Mouse (Mus musculus): Measurements from ENCODE around the gene Kif16b.
A peak's percentile ranks its signal among the peaks of the same experiment; 100 is the strongest.

Gene Kif16b

DNA sequence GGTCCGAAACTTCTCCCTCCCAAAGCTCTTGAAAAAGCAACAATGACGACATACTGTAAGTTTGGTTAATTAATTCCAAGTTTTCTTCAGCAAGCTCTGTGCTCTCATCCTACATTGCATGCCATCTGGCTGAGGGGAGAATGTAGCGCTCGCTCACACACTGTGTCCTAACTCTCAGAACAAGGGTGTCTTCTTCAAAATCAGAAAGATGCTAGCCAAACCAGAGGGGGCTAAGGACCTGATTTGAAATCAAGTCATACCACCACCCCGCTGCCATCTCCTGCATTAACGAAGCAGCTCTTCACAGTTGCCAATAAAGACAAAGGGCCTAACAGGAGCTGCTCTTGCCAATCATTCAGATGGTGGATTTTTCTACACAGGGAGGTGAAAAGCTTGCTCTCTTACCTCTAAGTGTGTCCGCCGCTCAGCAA lies 253.3 kb downstream of the Kif16b start:
- peak; percentile 69 to 74 for DNase-seq (ENCODE audit: low spot score in 2 of 2)

DNA sequence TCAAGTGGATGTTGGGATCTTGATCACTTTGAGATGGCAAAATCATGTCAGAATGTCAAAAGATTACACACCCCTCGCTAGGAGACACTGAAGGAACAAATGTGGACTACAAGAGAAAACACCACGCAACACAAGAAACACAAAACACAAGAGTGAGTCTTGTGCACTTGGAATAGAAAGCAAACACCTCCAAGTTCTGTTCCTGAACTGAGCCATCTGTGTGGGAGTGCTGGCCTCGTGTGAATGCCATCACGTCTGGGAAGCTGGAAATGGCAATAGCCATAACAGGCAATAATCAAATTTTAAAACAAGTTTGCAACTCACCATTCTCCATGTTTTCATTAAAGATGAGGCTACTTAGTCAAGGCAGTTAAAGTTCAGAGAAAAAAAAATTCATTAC lies 254.5 kb downstream of the Kif16b start:
- no peak for DNase-seq (ENCODE audit: low spot score in 2 of 2)

- no peak for DNase-seq (ENCODE audit: low spot score in 2 of 2)
Measured at GRCm38 (mm10) chr2:142641766-142642165, 259.6 kb downstream of the Kif16b start.

GRCm38 (mm10) chr2:142635606-142636304 lies 265.6 kb downstream of the Kif16b start:
- no peak for DNase-seq (ENCODE audit: low spot score in 2 of 2)

DNA sequence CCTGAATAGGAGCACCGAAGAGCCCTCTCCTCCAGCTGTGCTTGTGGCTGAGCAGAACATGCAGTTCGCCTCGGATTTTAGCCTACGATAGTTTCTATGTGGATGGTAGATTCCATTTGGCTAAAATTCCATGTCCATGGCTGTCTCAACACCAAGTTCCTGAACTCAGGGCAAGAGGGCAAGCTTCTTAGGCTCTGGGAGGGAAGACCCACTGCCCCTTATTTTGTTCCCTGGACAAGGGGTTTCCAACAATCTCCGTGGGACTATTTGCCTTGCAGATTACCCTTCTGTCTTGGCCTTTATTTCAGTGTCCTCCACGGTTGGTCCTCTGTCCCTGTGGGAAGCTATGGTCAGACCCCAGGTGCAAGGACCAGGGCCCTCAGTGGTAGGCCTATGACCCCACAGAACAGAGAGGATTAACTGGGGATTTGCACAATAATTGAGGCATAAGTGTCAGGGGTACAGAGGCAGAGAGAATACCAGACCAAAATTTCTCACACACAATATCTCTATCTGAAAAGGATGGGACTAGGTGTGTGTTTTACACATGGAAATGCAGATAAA lies 267.3 kb downstream of the Kif16b start:
- DNase-seq (ENCODE audit: low spot score in 2 of 2) = no peak

GRCm38 (mm10) chr2:142629523-142630312 lies 271.6 kb downstream of the Kif16b start:
- no peak for DNase-seq (ENCODE audit: low spot score in 2 of 2)

DNA sequence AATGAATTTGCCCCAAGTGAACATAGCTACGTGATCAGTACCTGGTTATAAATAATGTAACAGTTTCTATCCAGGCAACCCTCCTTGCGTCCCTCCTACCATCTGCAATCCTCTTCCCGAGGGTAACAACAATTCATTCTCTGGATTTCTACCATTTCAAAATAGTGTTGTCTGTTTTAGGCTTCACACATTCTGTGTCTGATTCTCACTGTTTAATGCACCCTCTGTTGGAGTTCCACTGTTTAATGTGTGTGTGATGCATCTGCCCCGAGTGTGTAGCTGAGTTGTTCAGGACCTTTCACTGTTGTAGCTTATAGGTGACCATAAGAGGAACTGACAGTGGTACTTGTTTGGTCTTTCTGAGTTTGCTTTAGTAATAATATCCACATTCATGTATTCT lies 275.6 kb downstream of the Kif16b start:
- DNase-seq (ENCODE audit: low spot score in 2 of 2) = no peak

DNA sequence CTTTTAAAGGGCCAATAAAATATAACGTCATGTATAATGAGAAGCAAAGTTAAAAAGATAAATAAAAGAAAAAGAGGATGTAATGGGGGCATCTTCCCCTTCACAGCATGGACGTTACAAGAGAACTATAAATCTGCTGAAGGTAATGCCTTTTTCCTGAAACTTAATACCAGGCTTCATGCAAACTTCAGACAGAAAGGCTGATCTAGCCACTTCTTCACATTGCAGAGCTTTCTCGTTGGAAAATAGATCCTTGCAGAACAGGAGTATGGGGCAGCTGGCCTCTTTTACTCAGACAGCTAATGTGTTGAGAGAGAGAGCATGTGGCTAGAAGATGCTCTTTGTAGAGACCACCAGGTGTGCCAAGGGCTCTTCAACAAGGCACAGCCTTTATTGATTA lies 276.2 kb downstream of the Kif16b start:
- DNase-seq (ENCODE audit: low spot score in 2 of 2) = no peak

- no peak for DNase-seq (ENCODE audit: low spot score in 2 of 2)
Measured at GRCm38 (mm10) chr2:142624254-142624653, 277.1 kb downstream of the Kif16b start.

GRCm38 (mm10) chr2:142621152-142621551 lies 280.2 kb downstream of the Kif16b start:
- no peak for DNase-seq (ENCODE audit: low spot score in 2 of 2)

DNA sequence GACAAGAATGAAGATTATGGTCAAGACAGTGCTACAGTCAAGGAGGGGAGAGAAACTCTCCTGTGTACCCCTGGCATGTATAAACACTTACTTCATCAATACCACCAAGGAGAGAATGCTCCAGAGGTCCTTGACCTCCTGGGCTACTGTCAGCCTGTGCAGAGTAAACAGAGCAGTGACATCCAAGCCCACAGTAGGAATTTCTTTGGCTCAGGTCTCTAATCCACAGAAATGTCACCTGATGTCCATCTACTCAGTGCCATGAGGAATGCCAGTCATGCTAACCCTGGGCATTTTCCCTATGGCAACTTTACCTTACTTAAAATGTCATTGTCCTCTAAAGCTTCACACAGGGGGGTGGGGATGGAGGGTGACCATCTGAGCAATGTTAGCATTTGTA lies 281.4 kb downstream of the Kif16b start:
- DNase-seq (ENCODE audit: low spot score in 2 of 2) = no peak

DNA sequence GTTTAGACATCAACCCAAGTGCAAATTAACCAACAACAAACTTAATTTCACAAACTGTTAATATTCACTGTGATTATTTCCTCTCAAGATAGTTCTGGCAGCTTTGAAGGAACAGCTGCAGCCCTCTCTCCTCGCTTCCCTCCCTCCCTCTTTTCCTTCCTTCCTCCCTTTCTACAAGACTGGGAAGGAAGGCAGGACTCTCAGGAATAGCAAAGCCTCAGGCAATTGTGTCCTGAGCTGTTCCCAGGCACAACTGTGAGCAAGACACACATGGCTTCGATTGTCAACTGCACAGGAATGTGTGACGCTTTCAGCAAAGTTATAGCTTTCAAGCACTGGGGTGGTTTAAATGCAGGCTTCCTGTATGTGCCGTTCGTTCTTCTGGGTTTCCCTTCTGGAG lies 286.8 kb downstream of the Kif16b start:
- DNase-seq (ENCODE audit: low spot score in 2 of 2) = no peak

- DNase-seq (ENCODE audit: low spot score in 2 of 2) = no peak
Measured at GRCm38 (mm10) chr2:142612359-142612953, 288.9 kb downstream of the Kif16b start.

DNA sequence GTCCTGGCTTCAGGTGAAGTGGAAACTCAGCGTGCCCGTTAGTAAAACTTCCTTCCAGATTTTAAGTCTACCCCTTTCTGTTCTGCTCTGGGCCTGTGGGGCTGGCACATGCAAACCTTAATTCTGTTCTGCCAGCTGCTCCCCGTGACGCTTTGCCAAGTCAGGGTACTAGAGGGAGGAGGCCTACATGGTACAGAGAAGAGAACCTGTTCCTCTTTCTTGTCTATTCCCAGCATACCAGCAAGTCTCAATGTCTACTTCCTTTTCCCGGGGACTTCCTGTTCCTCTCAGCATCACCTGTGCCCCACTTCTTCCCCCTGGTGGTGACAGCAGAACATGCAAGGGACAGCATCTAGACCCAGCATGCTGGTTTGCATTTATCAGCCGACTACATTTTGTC lies 290.2 kb downstream of the Kif16b start:
- DNase-seq (ENCODE audit: low spot score in 2 of 2) = peak; percentile 31 to 51

DNA sequence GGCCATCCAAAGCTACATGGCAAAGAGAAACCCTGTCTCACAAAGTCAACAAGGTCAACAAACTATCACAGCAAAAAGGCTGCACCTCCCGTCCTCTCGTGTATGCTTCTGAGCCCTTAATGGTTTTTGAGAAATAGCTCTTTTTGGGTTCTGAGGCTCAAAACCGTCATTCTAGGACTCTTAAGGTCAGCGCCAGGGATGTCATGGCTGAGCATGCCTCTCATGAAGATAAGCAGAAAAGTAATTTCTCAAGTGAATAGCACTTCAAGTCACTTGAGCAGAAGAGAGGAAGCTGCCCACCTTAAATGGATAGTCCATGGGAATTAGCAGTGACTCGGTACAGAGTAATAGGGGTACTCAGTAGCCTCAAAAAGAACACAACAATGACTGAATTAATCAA lies 291.1 kb downstream of the Kif16b start:
- no peak for DNase-seq (ENCODE audit: low spot score in 2 of 2)

GRCm38 (mm10) chr2:142608778-142609177 lies 292.6 kb downstream of the Kif16b start:
- DNase-seq (ENCODE audit: low spot score in 2 of 2) = no peak

GRCm38 (mm10) chr2:142604762-142605161 lies 296.6 kb downstream of the Kif16b start:
- no peak for DNase-seq (ENCODE audit: low spot score in 2 of 2)

DNA sequence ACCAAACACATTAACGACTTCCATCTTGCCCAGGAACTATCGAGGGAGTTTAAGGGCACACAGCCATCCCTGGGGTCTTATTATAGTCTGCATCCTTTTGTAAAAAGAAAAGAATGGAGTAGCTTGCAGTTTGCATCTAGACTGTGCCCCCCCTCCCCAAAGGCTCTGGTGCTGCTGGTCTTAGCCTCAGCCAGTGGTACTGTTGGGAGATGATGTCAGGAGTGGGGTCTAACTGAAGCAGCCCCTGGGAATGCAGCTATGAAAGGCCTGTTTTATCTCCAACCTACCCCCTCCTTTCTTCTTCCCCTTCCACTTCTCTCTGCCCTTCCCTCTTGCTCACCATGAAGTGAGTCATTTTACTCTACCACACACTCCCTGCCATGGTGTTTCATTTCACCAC lies 298.1 kb downstream of the Kif16b start:
- DNase-seq (ENCODE audit: low spot score in 2 of 2) = no peak

- no peak for DNase-seq (ENCODE audit: low spot score in 2 of 2)
Measured at GRCm38 (mm10) chr2:142599235-142599634, 302.1 kb downstream of the Kif16b start.

DNA sequence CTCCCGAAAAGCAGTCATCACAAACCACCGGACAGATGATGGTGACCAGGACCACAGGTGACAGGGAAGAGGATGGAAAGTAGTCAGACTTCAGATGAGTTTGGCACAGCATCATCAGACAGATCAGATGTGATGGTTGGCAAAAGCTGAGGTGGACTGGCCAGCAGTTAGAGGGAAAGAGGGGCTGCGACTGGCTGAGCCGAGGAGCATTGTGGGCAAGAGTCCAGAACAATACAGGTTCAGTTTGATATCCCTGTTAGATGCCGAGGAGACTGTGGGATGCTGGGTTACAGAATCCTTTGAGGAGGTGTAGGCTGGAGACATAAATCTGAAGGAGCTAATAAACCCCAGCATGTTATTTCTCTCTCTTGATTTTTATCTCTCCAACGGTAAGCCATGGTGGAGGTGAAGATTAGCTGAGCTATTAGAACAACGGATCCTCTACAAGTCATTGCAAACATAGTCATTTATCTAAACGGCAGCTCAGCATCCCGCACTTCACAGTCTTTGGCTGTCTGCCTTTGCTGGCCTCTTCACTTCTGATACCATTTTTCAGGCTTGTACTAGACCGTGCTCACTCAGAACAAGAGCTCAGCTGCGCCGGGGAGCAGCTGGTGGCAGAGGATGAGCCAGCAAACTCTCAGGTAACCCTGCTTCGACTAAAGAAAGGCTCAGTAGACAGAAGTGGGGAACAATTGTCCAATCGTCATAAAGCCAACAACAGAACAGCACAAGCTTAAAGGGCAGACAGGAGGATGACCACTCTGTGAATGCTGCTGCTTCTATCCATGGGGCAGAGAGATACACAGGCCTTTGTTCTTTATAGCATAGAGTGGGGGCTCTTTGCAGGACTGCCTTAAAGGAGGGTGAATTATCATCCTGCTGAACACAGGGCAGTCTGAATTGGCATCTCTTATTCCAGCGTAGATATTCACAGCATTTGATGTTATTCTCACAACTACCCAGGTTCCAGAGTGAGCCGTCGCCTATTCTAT lies 304.9 kb downstream of the Kif16b start:
- no peak for DNase-seq (ENCODE audit: low spot score in 2 of 2)

DNA sequence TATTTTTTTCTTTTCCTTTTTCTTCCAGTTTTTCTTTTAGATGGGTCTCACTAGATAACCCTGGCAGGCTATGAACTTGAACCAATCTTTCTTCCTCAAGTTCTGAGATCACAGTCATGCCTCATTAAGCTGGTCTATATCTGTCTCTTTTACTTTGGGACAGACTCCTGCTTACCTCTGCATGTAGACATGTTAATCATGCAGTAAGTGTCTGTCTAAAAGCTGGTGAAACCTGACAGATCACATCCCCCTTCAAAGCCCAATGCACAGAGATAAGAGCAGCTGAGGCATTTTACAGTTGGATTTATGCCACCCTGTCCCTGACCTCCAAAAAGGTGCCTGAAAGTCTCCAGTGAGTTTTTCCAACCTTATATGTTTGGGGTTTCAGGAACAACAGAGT lies 310.4 kb downstream of the Kif16b start:
- no peak for DNase-seq (ENCODE audit: low spot score in 2 of 2)
